Mouse (Mus musculus): Measurements from ENCODE around the gene Copz2.
A peak's percentile ranks its signal among the peaks of the same experiment; 100 is the strongest.
"Not testable (repeated sequence)": the region's sequence is repeated elsewhere in the genome, so short reads cannot be mapped to it uniquely, and the experiment has no call there.

The Copz2 gene

GRCm38 (mm10) chr11:96849681-96850467, at the start of gene Copz2:
Gene Copz2, plus strand, starts transcription at chr11:96849870.
- DNase-seq (ENCODE audit: low spot score) = no peak

GRCm38 (mm10) chr11:96805606-96806005, 44.1 kb upstream of the Copz2 start:
- DNase-seq (ENCODE audit: low spot score) = no peak

GRCm38 (mm10) chr11:96808066-96808465, 41.6 kb upstream of the Copz2 start:
- no peak for DNase-seq (ENCODE audit: low spot score)

GRCm38 (mm10) chr11:96809562-96810235, 40.0 kb upstream of the Copz2 start:
- DNase-seq (ENCODE audit: low spot score) = no peak

- DNase-seq (ENCODE audit: low spot score) = not testable (repeated sequence)
Observed at GRCm38 (mm10) chr11:96811188-96811587, 38.5 kb upstream of the Copz2 start.

GRCm38 (mm10) chr11:96813455-96813854, 36.2 kb upstream of the Copz2 start:
- no peak for DNase-seq (ENCODE audit: low spot score)

GRCm38 (mm10) chr11:96813920-96814319, 35.8 kb upstream of the Copz2 start:
- no peak for DNase-seq (ENCODE audit: low spot score)

- DNase-seq (ENCODE audit: low spot score) = no peak
Observed at GRCm38 (mm10) chr11:96814443-96814842, 35.2 kb upstream of the Copz2 start.

- no peak for DNase-seq (ENCODE audit: low spot score)
Observed at GRCm38 (mm10) chr11:96815895-96816294, 33.8 kb upstream of the Copz2 start.

- no peak for DNase-seq (ENCODE audit: low spot score)
Observed at GRCm38 (mm10) chr11:96816494-96816893, 33.2 kb upstream of the Copz2 start.

- no peak for DNase-seq (ENCODE audit: low spot score)
Observed at GRCm38 (mm10) chr11:96816979-96817378, 32.7 kb upstream of the Copz2 start.

- DNase-seq (ENCODE audit: low spot score) = no peak
Observed at GRCm38 (mm10) chr11:96818128-96818710, 31.5 kb upstream of the Copz2 start.

- DNase-seq (ENCODE audit: low spot score) = no peak
Observed at GRCm38 (mm10) chr11:96821956-96822355, 27.7 kb upstream of the Copz2 start.

- no peak for DNase-seq (ENCODE audit: low spot score)
Observed at GRCm38 (mm10) chr11:96822675-96823470, 26.8 kb upstream of the Copz2 start.

GRCm38 (mm10) chr11:96823471-96823837, 26.2 kb upstream of the Copz2 start:
- DNase-seq (ENCODE audit: low spot score) = no peak

- peak; percentile 65 for DNase-seq (ENCODE audit: low spot score)
Observed at GRCm38 (mm10) chr11:96823880-96824782, 25.5 kb upstream of the Copz2 start.

- no peak for DNase-seq (ENCODE audit: low spot score)
Observed at GRCm38 (mm10) chr11:96824783-96825495, 24.7 kb upstream of the Copz2 start.

- DNase-seq (ENCODE audit: low spot score) = no peak
Observed at GRCm38 (mm10) chr11:96826481-96826880, 23.2 kb upstream of the Copz2 start.

GRCm38 (mm10) chr11:96827062-96827581, 22.5 kb upstream of the Copz2 start:
- no peak for DNase-seq (ENCODE audit: low spot score)

- DNase-seq (ENCODE audit: low spot score) = no peak
Observed at GRCm38 (mm10) chr11:96827917-96828316, 21.8 kb upstream of the Copz2 start.
